Mouse (Mus musculus) B cell, adult 2 months (primary cell): ENCODE data around the gene Elof1.
A peak's percentile ranks its signal among the peaks of the same experiment; 100 is the strongest.
"Not testable (repeated sequence)": the region's sequence is repeated elsewhere in the genome, so short reads cannot be mapped to it uniquely, and the experiment has no call there.

Source experiments
- DNase-seq, 2 experiments: peaks; one replicate each; pipeline ENCODE4 v3.0.0; 2022

Elof1 gene

DNA sequence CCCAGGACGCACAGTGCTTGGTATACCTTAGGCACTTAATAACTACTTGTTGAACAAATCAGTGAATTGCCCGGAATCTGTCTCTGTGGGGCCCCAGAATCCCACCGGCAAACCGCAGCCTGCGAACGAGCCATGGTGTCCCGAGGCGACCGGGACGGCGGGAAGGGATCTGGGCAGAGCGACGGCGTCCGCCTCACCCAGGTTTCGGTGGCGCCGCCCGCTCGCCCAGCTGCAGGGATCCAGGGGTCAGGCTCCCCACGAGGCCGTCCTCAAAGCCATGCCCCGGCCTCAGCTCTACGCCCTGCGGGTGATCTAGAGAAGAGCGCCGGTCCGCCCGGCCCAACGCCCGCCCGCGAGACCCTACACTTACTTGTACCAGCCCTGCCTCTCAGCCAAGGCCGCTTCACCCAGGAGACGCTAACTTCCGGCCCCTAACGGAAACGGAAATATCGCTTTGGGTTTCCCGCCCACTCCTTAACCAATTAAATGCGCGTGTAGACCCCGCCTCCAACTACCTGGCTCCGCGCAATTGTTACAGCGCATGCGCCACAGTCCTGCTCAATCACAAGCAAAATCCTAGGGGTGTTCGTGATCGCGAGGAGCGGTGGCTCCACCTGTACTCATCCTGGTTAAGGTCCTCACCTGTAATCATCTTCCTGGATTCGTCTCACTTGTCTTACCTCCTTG lies at the start of gene Elof1:
Gene Elof1, minus strand, starts transcription at position 433 of the 687 bp plus-strand sequence.
- peak; percentile 92 to 93 for DNase-seq

DNA sequence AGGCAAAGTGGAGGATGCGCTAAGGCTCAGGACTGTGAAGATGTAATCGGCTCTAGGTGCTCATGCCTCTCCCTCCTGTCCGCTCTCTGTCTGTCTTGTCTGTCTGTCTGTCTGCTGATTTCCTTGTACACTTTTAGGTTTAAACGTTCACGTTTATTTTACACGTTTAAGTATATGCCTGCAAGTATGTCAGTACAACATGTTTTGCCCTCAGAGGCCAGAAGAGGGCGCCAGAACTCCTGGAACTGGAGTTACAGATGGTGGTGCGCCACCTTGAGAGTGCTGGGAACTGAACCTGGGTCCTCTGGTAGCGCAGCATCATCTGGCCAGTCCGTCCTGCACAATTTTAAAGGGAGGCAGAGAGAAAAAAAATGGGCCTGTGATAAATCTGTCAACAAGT lies 49.7 kb upstream of the Elof1 start:
- peak; percentile 11 to 14 for DNase-seq

DNA sequence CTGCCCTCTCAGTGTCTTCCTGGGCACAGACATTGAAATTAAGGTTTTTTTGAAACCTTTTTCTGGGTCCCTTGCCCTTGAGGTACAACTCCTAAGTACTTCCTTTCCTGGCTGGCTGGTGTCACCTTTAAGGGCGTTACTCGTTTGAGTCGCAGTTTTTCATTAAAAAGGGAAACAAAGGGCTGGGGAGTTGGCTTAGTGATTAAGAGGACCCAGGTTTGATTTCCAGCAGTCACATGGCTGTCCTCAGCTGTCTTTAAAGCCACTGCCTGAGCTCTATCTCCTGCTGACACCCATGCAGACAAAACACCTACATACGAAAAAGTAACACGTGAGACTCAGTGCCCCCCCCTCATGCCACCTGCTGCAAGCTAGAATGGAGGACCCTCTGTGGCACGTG lies 49.0 kb upstream of the Elof1 start:
- no peak for DNase-seq

DNA sequence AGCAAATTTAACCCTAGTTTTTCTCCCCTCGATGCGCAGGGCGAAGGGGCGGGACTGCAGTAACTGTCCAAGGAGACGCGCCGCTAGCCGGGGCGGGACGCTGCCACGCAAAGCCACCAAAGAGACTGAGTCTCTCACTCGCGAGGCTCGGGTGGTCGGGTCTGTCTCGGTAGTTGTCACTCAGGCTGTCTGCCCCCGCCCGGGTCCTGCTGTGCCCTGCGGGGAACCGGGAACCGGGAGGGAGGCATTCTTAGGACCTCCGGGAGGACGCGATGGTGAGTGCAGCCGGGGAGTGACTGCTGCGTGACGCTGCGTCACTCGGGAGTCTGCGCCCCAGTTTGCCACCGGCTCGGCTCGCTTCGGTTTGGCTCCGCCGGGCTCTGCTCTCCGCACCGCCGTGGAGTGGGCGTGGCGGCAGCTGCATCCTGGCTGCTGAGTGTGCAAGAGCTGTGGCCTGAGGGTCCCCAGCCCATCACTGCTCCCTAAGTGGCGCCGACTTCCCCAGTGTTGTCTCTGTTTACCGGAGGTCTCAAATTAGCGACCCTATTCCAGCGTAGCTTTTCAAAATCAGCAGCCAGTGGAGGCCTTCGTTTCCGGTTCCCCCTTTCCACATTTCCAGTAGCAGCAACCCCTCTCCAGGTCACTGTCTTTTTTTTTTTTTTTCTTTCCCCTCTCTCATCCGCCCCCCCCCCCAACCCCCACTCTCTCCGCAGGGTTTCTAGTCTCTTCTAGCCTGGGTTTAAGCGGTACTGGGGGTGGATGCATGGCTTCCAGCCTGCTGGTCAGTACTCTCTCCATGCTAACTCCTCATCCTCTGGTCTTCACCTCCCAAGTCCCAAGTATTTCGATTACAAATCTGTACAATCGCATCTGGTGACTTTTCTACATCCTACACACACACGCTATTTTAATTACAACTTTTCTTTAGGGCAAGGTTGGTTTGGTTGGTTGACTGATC lies 48.0 kb upstream of the Elof1 start:
- DNase-seq: peak; percentile 34 to 35

DNA sequence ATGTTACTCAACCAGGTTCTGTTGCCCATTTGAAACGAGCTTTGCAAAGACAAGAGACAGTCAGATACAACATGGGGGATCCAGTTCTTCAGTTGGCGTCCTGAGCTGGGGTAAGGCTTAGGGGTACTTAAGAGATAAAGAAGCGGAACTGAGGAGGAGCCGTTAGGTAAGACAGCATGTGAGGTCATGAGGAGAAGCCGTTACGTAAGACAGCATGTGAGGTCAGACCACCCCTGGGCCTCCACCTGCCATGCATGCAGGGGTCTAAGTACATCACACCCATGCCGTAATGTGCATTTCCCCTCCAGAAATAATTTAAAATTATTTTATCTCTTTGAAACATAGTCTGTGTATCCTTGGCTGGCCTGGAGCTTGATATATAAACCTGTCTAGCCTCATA lies 45.9 kb upstream of the Elof1 start:
- DNase-seq: no peak

DNA sequence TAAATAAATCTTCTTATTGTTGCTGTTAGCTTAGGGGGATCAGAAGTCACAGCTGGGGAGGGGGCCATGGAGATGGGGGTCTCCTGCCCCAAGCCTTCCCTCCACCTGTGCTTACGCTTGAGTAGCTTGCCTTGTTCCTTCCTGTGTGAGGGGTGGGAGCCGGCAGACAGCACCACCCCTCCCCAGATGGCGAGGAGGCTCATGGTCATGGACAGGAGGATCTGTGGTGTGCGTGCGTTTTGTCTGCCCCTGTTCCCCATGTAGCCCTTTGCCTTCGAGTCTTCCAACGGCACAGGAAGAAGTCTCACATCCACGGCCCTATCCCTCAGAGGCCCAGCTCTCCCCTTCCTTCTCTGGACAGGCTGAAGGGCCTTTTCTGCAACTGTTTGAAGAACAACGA lies 45.3 kb upstream of the Elof1 start:
- no peak for DNase-seq

DNA sequence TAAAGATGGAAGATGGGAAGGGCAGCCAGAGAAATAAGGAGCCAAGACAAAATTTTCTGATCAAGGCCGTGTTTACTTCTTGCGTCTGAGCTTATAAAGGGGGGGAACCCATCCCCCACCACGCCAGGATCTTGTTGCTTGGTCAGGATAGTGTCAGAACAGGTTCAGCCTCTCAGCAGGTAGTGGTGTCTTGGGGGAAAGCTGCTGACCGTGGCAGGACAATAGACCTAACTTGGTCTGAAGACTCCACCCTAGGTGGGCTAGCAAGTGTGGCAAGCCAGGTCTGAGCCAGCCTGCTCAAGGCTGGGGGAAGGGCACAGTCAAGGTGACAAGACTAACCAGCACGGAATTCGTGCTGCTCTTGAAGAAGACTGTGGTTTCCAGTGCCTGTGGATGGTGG lies 44.3 kb upstream of the Elof1 start:
- no peak for DNase-seq

DNA sequence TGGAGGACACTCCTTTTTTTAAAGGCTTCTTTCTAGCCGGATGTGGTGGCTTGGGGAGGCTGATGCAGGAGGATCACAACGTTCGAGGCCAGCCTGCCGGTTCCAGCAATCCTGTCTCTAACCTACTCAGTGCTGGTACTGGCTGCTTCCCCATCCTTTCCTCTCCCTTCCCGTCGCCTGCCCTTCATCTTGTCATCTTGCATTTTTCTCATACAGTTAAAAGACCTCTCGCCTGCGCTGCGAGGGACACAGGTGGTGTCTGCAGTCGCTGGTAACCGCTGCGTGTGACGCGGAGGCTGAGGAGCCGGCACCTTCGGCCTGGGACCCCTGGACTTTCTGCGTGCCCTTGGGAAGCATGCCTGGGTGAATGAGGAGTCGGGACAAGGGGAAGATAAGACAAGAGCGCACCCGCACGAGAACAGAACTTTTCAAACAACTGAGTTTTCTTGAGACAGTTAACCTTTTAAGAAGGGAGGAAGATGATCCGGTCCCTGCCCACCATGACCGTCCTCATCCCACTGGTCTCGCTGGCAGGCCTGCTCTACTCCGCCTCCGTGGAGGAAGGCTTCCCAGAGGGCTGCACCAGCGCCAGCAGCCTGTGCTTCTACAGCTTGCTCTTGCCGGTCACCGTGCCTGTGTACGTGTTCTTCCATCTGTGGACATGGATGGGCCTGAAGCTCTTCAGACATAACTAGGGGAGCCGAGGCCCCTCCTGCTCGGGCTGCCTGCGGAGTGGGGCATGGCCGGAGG lies 40.7 kb upstream of the Elof1 start:
- DNase-seq: peak in 1 of 2 experiments; percentile 10

DNA sequence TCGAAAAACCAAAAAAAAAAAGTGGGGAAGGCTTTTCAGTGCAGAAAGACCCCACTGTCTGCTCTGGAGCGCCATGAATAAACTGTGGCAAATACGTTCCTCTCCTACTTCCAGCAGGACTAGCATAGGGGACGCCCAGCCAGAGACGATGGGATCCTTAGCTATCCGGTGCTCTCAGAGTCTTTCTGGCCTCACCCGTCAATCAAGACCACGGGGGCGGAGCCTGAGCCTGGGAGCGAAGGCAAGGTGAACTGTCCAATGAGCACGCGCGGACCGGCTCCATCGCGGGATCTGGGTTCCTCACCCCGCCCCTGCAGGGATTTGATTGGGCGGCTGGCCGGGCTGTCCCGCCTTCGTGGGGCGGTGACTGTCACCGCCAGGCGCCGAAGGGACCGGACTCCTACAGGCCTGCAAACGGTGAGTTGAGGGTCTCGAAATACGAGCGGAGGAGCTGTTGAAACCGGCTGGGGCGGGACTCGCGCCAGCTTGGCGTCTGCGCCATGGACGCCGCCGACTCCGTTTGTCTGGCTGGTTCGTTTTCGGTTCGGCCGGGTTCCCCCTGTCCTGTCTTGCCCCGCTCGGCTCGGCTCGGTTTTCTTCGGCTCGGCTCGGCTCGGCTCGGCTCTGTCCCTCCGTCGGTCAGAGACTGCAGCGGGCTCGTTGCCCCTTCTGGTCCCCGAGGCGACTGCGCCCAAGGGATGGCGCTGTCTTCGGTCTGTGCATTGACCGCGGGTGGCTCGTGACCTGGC lies 39.7 kb upstream of the Elof1 start, which contains the start of gene Pigyl:
Gene Pigyl, plus strand, starts transcription at position 350 of the 749 bp plus-strand sequence.
- peak; percentile 99 for DNase-seq

DNA sequence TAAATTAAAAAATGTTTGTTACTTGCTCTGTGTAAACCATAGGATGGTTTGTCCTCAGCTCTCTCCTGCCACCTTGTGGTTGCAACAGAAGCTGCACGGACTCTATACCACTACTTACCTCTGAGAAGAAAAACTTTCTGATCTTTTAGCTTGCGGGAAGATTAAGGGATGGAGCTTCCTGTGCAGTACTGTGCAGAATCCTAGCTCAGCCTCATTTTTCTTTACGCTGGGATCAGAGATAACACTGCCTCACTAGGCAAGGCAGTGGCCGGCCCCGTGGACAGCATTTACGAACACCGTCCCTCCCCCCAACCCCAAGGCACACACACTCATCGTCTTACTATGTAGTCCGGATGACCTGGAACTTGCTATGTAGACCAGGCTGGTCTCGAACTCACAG lies 38.6 kb upstream of the Elof1 start:
- peak; percentile 86 to 87 for DNase-seq

DNA sequence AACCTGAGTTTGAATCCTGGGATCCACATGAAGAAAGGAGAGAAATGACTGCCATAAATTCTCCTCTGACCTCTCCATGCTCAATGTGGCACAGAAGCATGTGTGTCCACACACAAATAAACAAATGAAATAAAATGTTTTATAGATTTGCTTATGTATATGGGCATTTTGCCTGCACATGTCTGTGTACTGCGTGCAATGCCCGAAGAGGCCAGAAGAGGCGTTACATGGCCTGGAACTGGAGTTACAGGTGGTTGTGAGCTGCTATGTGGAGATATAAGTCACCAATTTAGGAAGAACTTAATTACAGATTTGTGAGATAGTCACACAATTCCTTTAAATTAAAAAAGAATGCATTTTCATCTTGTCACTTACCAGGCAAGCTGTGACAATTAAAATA lies 36.8 kb upstream of the Elof1 start:
- DNase-seq: no peak

DNA sequence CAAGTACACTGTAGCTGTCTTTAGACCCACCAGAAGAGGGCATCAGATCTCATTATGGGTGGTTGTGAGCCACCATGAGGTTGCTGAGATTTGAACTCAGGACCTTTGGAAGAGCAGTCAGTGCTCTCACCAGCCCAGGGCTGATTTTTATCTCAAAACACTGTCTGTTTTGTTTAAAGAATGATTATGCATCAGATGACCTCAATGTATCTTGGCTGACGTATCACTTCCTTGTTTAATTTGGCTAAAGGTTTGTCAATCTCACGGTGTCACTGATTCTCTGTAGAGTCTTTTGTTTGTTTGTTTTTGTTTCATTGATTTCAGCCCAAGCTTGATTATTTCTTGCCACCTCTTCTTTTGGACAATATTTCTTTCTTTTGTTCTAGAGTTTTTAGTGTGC lies 34.0 kb upstream of the Elof1 start:
- DNase-seq: no peak

DNA sequence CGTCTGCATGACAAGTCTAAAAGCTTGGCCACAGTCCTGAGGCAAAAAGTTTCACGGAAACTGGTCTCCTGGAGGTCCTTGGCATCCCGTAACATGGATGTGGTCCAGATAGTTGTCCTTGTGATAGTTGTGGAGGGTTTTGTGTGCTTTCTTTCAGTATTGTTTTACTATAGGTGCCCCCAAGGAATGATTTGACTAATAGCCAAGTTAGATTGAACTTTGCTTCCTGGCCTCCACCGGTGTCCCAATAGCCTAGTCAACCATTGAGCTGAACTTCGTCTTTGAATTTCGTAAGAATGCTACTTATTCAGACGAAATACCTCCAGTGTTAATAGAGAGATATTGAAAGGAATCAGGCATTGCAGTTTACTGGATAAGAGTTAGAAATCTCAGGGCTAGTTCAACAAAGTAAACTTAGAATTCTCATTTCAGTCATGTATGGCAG lies 33.3 kb upstream of the Elof1 start:
- DNase-seq: not testable (repeated sequence)

DNA sequence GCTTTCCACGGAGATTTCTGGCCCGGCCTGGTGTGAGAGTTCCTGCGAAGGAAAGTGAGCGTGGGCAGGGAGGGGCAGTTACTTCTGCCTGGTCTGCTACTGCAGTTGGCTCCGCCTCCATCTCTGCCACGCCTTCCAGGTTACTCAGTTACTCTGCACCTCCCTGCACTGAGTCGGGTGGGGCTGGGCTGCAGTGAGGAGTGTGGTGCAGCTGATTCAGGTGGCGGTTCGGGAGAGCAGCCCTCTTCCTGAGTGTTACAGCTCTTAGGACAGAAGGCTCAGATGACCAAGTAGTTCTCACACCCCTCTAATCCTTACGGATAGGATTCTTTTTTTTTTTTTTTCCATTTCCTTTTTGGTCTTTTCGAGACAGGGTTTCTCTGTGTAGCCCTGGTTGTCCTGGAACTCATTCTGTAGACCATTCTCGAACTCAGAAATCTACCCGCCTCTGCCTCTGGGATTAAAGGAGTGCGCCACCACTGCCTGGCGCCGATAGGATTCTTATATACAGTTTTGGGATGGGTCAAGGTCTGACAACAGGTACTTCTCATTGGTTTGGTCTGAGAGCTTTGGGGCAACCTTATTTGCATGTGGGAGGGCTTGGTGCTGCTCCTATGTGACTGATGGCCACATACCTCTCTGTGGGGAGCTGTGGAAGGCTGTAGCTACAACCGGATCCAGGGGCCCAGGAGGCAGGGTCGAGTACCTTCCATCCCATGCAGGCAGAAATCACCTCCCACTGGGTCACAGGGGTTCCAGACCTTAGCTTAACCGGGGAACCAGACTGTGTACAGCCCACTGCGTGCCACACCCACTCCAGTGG lies 32.7 kb upstream of the Elof1 start:
- DNase-seq: peak in 1 of 2 experiments; percentile 10

DNA sequence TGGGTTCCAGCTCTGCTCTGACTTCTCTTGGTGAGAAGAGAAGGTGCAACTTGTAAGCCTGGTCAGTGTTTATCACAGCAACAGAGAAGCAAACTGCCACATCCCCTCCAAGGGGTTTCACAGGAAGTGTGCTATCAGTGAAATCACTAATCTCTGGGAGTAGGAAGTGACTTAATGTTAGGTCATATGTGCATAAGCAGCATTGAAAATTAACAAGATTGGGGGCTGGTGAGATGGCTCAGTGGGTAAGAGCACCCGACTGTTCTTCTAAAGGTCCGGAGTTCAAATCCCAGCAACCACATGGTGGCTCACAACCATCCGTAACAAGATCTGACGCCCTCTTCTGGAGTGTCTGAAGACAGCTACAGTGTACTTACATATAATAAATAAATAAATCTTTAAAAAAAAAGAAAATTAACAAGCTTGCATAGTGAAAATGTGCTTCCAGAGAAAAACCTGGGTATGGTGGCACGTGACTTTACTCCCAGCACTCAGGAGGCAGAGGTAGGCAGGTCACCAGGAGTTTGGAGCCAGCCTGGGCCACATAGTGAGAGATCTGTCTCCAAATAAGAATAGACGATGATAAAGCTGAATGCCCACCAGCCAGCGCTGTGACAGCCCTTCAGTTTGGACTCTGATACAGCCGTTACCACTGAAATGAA lies 27.5 kb upstream of the Elof1 start:
- no peak for DNase-seq

DNA sequence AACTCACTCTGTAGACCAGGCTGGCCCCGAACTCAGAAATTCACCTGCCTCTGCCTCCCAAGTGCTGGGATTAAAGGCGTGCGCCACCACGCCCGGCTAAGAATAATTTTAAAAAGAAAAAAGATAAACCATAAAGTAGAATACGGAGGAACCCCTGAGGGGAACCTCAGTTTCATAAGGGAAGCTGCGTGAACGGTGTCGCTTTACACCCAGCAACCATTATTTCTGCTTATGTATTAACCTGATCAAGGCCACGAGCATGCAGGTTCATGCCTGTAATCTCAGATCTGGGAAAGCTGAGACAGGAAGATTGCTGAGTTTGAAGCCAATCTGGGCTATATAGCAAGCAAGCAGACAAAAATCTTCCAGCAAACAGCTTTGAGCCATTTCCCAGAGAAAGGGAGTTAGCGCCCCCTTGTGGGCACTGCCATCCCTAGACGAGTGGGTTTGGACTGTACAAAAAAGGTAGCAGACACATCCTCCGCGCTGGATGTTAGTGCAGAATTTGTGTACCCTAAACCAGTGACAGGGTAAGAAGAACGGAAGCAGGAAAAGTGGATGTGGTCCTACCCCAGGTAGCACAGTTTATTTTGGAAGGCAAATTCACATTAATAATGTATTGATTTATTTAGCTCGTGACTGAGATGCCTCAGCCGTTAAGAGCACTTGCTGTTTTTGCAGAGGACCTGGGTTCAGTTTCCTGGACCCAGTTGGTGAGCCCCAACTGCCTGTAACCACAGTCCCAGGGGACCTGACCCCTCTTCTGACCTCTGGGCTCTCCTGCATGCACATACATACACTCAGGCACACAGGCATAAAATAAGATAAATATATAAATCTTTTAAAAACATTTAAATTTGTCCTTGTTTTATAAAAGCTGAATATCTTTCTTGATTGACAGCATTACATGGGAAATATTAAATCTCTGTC lies 26.4 kb upstream of the Elof1 start:
- peak; percentile 95 for DNase-seq

DNA sequence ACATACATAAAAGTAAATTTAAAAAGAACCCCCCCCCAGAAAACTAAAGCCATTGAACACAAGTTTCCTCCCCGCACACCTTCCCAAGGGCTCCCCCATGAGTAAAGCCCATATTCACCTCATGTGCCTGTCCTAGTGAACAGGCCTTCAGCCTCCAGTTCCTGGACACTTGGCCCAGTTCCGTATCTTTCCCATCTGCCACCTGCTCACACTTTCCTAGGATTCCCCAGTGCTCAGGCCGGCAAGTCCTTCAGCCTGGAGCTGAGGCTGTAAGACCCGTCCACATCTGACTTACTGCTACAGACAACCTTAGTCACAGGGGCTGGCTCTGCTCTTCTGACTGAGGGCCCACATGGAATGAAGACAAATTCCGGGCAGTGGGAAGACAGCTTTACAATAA lies 22.8 kb upstream of the Elof1 start:
- DNase-seq: no peak

DNA sequence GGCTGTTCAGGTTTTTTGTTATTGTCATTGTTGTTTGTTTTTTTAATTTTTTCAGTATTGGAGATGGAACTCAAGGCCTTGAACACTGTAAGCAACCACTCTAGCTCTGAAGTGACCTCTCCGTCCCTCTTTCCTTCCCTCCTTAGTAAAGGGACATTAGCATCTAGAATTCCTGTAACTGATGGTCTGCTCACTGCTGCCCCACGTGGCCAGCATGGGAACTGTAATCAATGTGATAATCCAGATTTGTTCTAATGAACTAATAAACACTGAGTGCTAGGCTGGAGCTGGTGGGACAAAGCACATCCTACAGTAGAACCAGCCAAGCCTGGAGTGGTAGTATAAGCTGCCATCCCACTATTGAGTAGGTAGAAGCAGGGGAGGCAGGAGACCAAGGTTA lies 21.5 kb upstream of the Elof1 start:
- peak; percentile 66 to 68 for DNase-seq

DNA sequence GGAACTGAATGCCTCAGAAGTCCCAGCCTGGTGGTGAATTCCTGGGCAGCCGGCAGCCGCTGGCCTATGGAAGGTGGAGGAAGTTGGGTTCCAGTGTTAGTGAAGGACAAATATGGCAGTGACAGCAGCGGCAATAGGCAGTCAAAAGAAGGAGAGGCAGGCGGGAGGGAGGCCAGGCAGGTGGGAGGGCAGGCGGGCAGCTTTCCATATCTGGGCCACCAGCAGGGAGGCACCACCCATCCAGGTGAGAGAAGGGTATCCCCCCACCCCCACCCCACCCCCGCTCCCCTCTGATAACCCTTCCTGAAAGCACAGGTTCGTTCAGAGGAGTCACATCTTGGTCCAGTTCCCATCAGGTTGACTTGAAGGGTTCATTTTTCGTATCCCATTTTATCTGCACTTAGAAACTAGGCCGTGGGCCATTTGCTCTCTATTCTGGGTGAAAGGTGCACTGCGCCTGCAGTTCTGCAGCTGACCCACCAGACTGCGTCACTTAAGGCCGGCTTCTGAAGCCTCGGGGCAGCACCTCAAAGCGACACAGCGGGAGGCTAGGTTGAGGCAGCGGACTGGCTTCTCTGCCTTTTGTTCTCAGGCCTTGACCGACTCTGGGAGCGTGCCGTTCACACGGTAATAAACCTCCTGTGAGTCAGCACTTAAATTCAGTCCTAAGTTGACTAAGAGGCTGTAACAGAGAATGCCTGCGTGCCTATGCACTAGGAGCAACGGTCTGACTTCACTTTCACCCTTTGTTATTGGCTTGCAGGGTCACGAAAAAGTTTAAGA lies 20.0 kb upstream of the Elof1 start:
- DNase-seq: no peak
